Mouse (Mus musculus): ENCODE results near the gene Slc17a9. TPM values are rescaled to one million over a fixed set of nuclear protein-coding genes. Genes with fewer than 3 reads are reported as not detected.

Slc17a9 gene
- polyA plus RNA-seq, 1 experiment from 2014 or later, result 1.5 TPM

GRCm38 (mm10) chr2:180741421-180741820, 16.4 kb downstream of the Slc17a9 start:
- Histone ChIP-seq H3K4me1 (replicated peaks; ENCODE audit: control insufficient read depth, insufficient read depth, low read length) (no peaks in the 10 kb centered on the region), H3K9ac (ENCODE audit: low read length) (no peak overlapping the region), H3K27ac (ENCODE audit: low read length) (no peak overlapping the region), H3K4me3 (ENCODE audit: low read length) (no peak overlapping the region), H3K4me2 (ENCODE audit: low read depth, low read length) (no peak overlapping the region), H3K27me3 (ENCODE audit: control insufficient read depth, insufficient read depth, low read depth, low read length) (no peaks in the 10 kb centered on the region), H3K36me3 (ENCODE audit: control insufficient read depth, insufficient read depth, low read length) (no peaks in the 10 kb centered on the region), H3K9me3 (ENCODE audit: control insufficient read depth, low read length) (no peaks in the 10 kb centered on the region)
- 54% methylated on average over 7 of the region's 7 CpGs for WGBS
- ATAC-seq (ENCODE audit: low read depth), result no peak

- no peak for ATAC-seq (ENCODE audit: low read depth)
- no peaks in the 10 kb centered on the region for H3K36me3 ChIP-seq (ENCODE audit: control insufficient read depth, insufficient read depth, low read length)
- 76% methylated on average over 6 of the region's 6 CpGs for WGBS
Measured at GRCm38 (mm10) chr2:180742820-180743219, 17.8 kb downstream of the Slc17a9 start.

GRCm38 (mm10) chr2:180743321-180743720, 18.3 kb downstream of the Slc17a9 start:
- H3K27me3 ChIP-seq (ENCODE audit: control insufficient read depth, insufficient read depth, low read depth, low read length), result no peaks in the 10 kb centered on the region
- no peak overlapping the region for H3K27ac ChIP-seq (ENCODE audit: low read length)
- ATAC-seq (ENCODE audit: low read depth), result no peak
- H3K9me3 ChIP-seq (ENCODE audit: control insufficient read depth, low read length), result no peaks in the 10 kb centered on the region
- 81% methylated on average over 2 of the region's 2 CpGs for WGBS
- H3K36me3 ChIP-seq (ENCODE audit: control insufficient read depth, insufficient read depth, low read length), result no peaks in the 10 kb centered on the region
- H3K4me1 ChIP-seq (replicated peaks; ENCODE audit: control insufficient read depth, insufficient read depth, low read length), result no peaks in the 10 kb centered on the region
- H3K9ac ChIP-seq (ENCODE audit: low read length), result no peak overlapping the region
- H3K4me2 ChIP-seq (ENCODE audit: low read depth, low read length), result no peak overlapping the region
- no peak overlapping the region for H3K4me3 ChIP-seq (ENCODE audit: low read length)

More at GRCm38 (mm10) chr2:180742820-180743219, 17.8 kb downstream of the Slc17a9 start:
- Histone ChIP-seq H3K9me3 (ENCODE audit: control insufficient read depth, low read length) (no peaks in the 10 kb centered on the region), H3K4me3 (ENCODE audit: low read length) (no peak overlapping the region), H3K27me3 (ENCODE audit: control insufficient read depth, insufficient read depth, low read depth, low read length) (no peaks in the 10 kb centered on the region), H3K9ac (ENCODE audit: low read length) (no peak overlapping the region), H3K27ac (ENCODE audit: low read length) (no peak overlapping the region), H3K4me2 (ENCODE audit: low read depth, low read length) (no peak overlapping the region), H3K4me1 (replicated peaks; ENCODE audit: control insufficient read depth, insufficient read depth, low read length) (no peaks in the 10 kb centered on the region)

- H3K4me1 ChIP-seq (replicated peaks; ENCODE audit: control insufficient read depth, insufficient read depth, low read length), result no peaks in the 10 kb centered on the region
- no peak overlapping the region for H3K9ac ChIP-seq (ENCODE audit: low read length)
- no peak overlapping the region for H3K4me2 ChIP-seq (ENCODE audit: low read depth, low read length)
- no peaks in the 10 kb centered on the region for H3K36me3 ChIP-seq (ENCODE audit: control insufficient read depth, insufficient read depth, low read length)
- no peaks in the 10 kb centered on the region for H3K27me3 ChIP-seq (ENCODE audit: control insufficient read depth, insufficient read depth, low read depth, low read length)
- WGBS, result 32% methylated on average over 17 of the region's 17 CpGs
- H3K27ac ChIP-seq (ENCODE audit: low read length), result no peak overlapping the region
- no peaks in the 10 kb centered on the region for H3K9me3 ChIP-seq (ENCODE audit: control insufficient read depth, low read length)
- peak; percentile 69 for ATAC-seq (ENCODE audit: low read depth)
- H3K4me3 ChIP-seq (ENCODE audit: low read length), result no peak overlapping the region
Measured at GRCm38 (mm10) chr2:180745248-180745927, 20.3 kb downstream of the Slc17a9 start.

GRCm38 (mm10) chr2:180746569-180747192, 21.6 kb downstream of the Slc17a9 start:
- Histone ChIP-seq H3K9me3 (ENCODE audit: control insufficient read depth, low read length) (no peaks in the 10 kb centered on the region), H3K27ac (ENCODE audit: low read length) (no peak overlapping the region), H3K4me2 (ENCODE audit: low read depth, low read length) (no peak overlapping the region), H3K4me3 (ENCODE audit: low read length) (no peak overlapping the region), H3K9ac (ENCODE audit: low read length) (no peak overlapping the region), H3K27me3 (ENCODE audit: control insufficient read depth, insufficient read depth, low read depth, low read length) (no peaks in the 10 kb centered on the region), H3K36me3 (ENCODE audit: control insufficient read depth, insufficient read depth, low read length) (no peaks in the 10 kb centered on the region), H3K4me1 (replicated peaks; ENCODE audit: control insufficient read depth, insufficient read depth, low read length) (no peaks in the 10 kb centered on the region)
- no peak for ATAC-seq (ENCODE audit: low read depth)
- 43% methylated on average over 5 of the region's 5 CpGs for WGBS

GRCm38 (mm10) chr2:180748904-180749303, 23.8 kb downstream of the Slc17a9 start:
- Histone ChIP-seq H3K27me3 (ENCODE audit: control insufficient read depth, insufficient read depth, low read depth, low read length) (no peaks in the 10 kb centered on the region), H3K9me3 (ENCODE audit: control insufficient read depth, low read length) (no peaks in the 10 kb centered on the region), H3K4me3 (ENCODE audit: low read length) (no peak overlapping the region), H3K36me3 (ENCODE audit: control insufficient read depth, insufficient read depth, low read length) (no peaks in the 10 kb centered on the region), H3K4me1 (replicated peaks; ENCODE audit: control insufficient read depth, insufficient read depth, low read length) (no peaks in the 10 kb centered on the region), H3K9ac (ENCODE audit: low read length) (no peak overlapping the region), H3K4me2 (ENCODE audit: low read depth, low read length) (no peak overlapping the region), H3K27ac (ENCODE audit: low read length) (no peak overlapping the region)
- ATAC-seq (ENCODE audit: low read depth), result no peak
- WGBS, result 42% methylated on average over 5 of the region's 5 CpGs

- H3K4me3 ChIP-seq (ENCODE audit: low read length), result no peak overlapping the region
- no peak overlapping the region for H3K9ac ChIP-seq (ENCODE audit: low read length)
- 72% methylated on average over 5 of the region's 5 CpGs for WGBS
- no peak overlapping the region for H3K4me2 ChIP-seq (ENCODE audit: low read depth, low read length)
- no peaks in the 10 kb centered on the region for H3K9me3 ChIP-seq (ENCODE audit: control insufficient read depth, low read length)
- no peak overlapping the region for H3K27ac ChIP-seq (ENCODE audit: low read length)
- H3K27me3 ChIP-seq (ENCODE audit: control insufficient read depth, insufficient read depth, low read depth, low read length), result no peaks in the 10 kb centered on the region
- no peak for ATAC-seq (ENCODE audit: low read depth)
- H3K36me3 ChIP-seq (ENCODE audit: control insufficient read depth, insufficient read depth, low read length), result no peaks in the 10 kb centered on the region
- H3K4me1 ChIP-seq (replicated peaks; ENCODE audit: control insufficient read depth, insufficient read depth, low read length), result no peaks in the 10 kb centered on the region
Measured at GRCm38 (mm10) chr2:180754976-180755688, 30.1 kb downstream of the Slc17a9 start.

- peak; percentile 45; the same call in 1 of the 2 replicates for ATAC-seq (ENCODE audit: low read depth)
- no peak overlapping the region for H3K4me2 ChIP-seq (ENCODE audit: low read depth, low read length)
- no peak overlapping the region for H3K9ac ChIP-seq (ENCODE audit: low read length)
- 1% methylated on average over 8 of the region's 8 CpGs for WGBS
- no peak overlapping the region for H3K4me3 ChIP-seq (ENCODE audit: low read length)
- H3K36me3 ChIP-seq (ENCODE audit: control insufficient read depth, insufficient read depth, low read length), result no peaks in the 10 kb centered on the region
- H3K27ac ChIP-seq (ENCODE audit: low read length), result no peak overlapping the region
- no peaks in the 10 kb centered on the region for H3K4me1 ChIP-seq (replicated peaks; ENCODE audit: control insufficient read depth, insufficient read depth, low read length)
- no peaks in the 10 kb centered on the region for H3K9me3 ChIP-seq (ENCODE audit: control insufficient read depth, low read length)
- no peaks in the 10 kb centered on the region for H3K27me3 ChIP-seq (ENCODE audit: control insufficient read depth, insufficient read depth, low read depth, low read length)
Measured at GRCm38 (mm10) chr2:180755896-180756295, 30.8 kb downstream of the Slc17a9 start.

- WGBS, result 20% methylated on average over 2 of the region's 2 CpGs
- Histone ChIP-seq H3K36me3 (ENCODE audit: control insufficient read depth, insufficient read depth, low read length) (no peaks in the 10 kb centered on the region), H3K27ac (ENCODE audit: low read length) (no peak overlapping the region), H3K4me1 (replicated peaks; ENCODE audit: control insufficient read depth, insufficient read depth, low read length) (no peaks in the 10 kb centered on the region), H3K27me3 (ENCODE audit: control insufficient read depth, insufficient read depth, low read depth, low read length) (no peaks in the 10 kb centered on the region), H3K9ac (ENCODE audit: low read length) (no peak overlapping the region), H3K9me3 (ENCODE audit: control insufficient read depth, low read length) (no peaks in the 10 kb centered on the region), H3K4me2 (ENCODE audit: low read depth, low read length) (no peak overlapping the region), H3K4me3 (ENCODE audit: low read length) (no peak overlapping the region)
- no peak for ATAC-seq (ENCODE audit: low read depth)
Measured at GRCm38 (mm10) chr2:180756786-180757185, 31.7 kb downstream of the Slc17a9 start.

All from lung, embryonic 16.5 days (tissue).